Mouse (Mus musculus) ES-E14 (cell line): ENCODE measurements around the gene Ogdhl.

Source experiments
- CHD2 ChIP-seq: IDR thresholded peaks from 2 replicates; pipeline ENCODE4 v1.6.1; 2014; ENCODE audit warnings: mild to moderate bottlenecking, low read depth, low read length, inconsistent platforms
- HCFC1 ChIP-seq: IDR thresholded peaks from 2 replicates; pipeline ENCODE4 v1.6.1; 2012; ENCODE audit warnings: low read length, inconsistent platforms, borderline replicate concordance; ENCODE audit not compliant: insufficient read depth
- MAFK ChIP-seq: IDR thresholded peaks from 2 replicates; pipeline ENCODE4 v1.6.1; 2014; ENCODE audit warnings: mild to moderate bottlenecking, low read depth, low read length, inconsistent platforms; ENCODE audit not compliant: insufficient read depth
- ZC3H11A ChIP-seq: IDR thresholded peaks from 2 replicates; pipeline ENCODE4 v1.6.1; 2012; ENCODE audit warnings: low read depth, mild to moderate bottlenecking, inconsistent platforms, low read length, borderline replicate concordance
- ZNF384 ChIP-seq: IDR thresholded peaks from 2 replicates; pipeline ENCODE4 v1.6.1; 2012; ENCODE audit warnings: low read depth, low read length, inconsistent platforms

DNA sequence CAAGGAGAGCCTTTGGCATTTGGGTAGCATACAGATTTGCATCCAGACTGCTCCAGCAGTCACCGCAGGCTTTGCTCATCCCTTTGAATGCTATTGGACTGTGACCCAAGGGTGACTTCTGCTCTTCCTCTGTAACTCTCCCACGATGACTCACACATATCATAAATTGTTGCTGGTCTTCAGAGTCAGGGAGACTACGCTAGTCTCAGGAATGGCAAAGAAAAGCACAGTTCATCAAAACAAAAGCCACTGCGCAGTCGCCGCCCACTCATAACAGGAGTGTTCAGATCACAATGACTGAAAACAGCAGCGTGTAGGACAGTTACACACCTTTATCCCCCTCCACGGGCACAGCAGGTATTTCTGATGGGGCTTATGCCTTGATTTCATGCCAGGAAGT is 16.9 kb upstream of the Ogdhl start:
- TF ChIP-seq MAFK (no peak), CHD2 (no peak), ZNF384 (no peak), ZC3H11A (no peak), HCFC1 (no peak)
